Mouse (Mus musculus): ENCODE measurements at regions not wholly inside any gene's neighbourhood (a gene's known extent, or its start where the extent isn't known, plus 50 kb on each side); places are given as distances from the start of the nearest gene placed in this dataset.
A peak's percentile ranks its signal among the peaks of the same experiment; 100 is the strongest.

DNA sequence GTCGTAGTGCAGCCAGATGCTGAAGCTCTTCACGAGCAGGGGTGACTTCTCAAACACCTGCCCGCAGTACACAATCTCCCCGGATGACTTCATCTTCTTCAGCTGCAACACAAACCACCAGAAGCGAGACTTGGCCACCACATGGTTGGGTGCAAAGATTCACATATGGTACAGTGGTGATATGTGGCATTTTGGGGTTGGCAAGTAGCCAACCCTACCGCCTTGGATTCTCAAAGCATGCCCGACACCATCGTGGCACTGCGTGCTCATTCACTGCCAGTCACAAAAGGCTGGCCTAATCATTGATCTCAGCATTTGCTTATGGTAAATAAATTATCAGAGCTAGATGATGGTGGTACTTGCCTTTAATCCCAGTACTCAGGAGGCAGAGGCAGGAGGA, 173.4 kb downstream of the Zfp36l1 start:
- DNase-seq = no peak

DNA sequence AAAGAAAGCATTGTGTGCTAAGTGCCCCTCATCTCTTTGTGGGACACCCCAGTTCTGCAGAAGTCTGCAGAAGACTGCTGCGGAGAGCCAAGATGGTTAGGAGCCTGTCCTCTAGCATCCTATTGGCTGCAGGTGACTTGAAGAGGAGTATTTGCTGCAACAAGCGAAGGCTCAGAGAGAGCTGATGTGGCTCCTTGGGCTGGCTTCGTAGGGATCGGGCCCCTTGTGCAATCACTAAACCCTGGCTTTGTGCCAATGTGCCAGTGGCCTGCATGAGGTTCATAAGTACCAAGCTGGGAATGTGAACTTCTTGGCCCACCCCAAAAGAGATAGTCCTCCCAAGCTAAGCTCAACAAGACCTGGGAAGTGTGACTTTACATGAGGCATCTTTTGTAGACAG, 174.9 kb downstream of the Zfp36l1 start:
- DNase-seq = no peak

DNA sequence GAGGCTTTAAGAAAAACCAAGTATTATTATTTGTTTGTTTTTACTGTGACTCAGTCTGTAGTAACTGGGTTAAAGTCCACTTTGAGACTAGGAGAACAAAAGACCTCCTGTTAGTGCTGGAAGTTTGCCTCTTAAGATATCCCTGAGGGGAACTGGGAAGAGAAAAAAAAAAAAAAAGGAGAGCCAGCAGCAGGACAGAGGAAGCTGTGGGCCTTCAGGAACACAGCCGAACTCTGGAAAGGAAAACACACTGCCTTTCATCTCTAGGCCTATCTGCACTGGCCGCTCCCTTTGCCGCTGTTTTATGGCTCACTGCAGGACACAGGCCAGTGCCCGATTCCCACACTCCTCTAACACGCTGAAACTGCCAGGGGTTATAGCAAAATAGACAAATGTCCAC, 176.1 kb downstream of the Zfp36l1 start:
- no peak for DNase-seq

DNA sequence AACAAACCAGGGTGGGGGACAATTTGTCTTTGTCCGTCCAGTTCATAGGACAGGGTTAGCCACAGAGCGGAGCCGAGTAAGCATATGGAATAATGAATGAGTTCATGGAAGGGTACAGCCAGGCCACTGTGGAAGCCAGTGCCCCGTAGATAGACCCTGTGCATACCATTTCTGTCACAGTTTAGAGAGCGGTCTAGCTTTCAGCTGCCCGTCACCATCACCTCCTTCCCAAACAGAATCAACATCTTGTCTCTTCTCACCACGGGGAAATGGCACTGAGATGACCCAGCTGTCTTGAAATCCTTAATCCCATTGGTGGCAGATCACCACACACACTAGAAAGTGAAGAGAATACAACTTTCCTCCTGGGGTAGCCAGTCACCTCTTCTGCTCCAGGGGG, 178.7 kb downstream of the Zfp36l1 start:
- DNase-seq = no peak

DNA sequence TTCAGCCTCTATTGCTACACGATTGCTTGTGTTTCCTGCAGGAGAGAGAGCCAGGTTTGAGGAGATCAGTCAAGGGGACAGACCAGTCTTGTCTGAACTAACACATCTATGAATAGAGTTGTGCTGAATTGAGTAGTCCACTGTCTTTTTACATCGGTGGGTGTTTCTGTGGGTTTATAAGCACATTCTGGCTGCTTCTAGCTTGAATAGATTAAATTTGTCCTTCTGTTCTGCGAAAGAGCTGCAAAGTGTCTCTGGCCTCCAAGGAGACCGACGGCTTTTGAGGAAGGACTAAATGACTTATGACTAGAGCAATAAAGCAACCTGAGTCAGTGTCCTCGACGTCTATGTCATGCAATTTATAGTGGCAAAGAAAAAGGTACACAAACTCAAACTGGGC, 179.9 kb downstream of the Zfp36l1 start:
- no peak for DNase-seq

DNA sequence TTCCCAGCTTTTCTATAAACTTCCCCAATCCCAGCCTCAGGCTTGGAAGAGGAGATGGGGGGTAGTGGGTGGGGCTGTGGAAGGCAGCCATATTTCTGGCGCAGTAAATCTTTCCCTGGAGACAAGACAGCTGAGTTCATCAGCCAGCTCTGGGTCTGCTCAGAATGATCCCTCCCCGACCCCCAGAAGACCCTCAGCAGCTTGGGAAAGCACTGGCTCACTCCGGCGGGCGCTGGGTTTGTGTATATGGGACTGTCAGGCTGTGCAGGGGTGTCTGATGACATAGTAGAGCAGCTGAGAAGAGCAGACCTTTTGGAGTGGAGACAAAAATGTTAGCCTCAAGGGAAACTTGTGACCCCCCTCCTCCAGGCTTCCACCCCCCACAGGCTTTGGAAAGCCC, 181.4 kb downstream of the Zfp36l1 start:
- DNase-seq = no peak

DNA sequence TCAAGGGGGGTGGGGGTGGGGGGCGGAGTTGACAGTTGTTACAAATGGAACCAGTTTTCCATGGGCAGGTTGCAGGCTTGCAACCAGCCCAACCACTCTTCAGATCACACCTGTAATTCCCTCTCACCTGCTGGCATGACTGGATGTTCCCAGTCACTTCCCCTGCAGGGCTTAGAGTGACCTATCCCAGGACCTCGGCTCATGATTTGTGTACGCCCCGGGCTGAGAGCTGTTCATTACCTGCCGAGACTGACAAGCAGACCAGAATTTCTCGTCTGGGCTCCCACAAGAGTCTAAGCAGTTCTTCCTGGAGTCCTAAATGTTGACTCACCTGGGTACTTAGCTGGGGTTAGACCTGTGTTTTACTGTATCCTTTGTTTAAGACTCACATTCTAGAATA, 183.0 kb downstream of the Zfp36l1 start:
- DNase-seq = no peak

DNA sequence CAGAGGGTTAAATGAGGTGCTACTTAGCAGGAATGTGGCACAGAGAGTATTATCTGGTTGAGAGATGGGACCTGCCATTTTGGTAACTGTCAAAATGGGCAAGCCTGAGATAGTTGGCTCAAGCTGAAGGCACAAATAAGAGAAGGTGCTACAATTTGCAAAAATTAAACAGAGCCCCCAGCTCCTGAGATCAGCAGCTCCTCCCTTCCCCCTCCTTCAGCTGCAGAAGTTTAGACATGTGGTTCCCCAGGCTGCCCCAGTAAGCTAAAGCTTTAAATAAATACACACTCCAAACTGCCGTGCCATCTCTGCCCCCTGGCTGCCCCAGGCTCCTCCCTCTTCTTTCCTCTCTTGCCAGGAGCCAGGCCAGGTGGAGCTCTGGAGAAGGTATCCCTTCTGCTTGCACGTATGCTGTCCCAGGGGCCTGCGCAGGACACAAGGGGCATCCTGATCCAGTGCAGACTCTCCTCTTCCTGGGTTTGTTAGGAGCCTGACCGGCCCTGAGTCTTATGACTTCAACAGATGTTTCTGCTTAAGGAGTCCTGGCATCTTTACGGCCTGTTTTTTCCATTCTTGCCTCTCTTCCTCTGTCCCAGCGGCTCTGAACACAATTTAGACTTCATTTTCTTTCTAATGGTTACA, 184.0 kb downstream of the Zfp36l1 start:
- no peak for DNase-seq

DNA sequence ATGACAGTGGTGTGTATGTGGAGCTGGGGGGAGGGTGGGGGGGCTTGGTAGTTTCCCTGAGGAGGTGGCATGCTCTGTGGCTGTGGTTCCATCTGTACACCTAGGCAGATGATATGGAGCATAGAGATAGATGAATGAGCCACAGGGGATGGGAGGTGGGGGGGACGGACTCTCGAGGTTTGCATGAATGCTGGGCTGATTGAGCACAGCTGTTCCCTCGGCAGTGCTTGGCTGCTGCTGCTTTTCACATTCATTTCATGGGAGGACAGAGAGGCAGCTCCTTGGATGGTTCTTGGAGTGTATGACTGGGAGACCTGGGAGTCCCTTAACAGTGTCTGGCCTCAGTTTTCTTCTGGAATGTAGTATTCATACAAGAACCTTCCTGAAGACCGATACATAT, 184.5 kb downstream of the Zfp36l1 start:
- DNase-seq = peak in 1 of 2 experiments; percentile 39

DNA sequence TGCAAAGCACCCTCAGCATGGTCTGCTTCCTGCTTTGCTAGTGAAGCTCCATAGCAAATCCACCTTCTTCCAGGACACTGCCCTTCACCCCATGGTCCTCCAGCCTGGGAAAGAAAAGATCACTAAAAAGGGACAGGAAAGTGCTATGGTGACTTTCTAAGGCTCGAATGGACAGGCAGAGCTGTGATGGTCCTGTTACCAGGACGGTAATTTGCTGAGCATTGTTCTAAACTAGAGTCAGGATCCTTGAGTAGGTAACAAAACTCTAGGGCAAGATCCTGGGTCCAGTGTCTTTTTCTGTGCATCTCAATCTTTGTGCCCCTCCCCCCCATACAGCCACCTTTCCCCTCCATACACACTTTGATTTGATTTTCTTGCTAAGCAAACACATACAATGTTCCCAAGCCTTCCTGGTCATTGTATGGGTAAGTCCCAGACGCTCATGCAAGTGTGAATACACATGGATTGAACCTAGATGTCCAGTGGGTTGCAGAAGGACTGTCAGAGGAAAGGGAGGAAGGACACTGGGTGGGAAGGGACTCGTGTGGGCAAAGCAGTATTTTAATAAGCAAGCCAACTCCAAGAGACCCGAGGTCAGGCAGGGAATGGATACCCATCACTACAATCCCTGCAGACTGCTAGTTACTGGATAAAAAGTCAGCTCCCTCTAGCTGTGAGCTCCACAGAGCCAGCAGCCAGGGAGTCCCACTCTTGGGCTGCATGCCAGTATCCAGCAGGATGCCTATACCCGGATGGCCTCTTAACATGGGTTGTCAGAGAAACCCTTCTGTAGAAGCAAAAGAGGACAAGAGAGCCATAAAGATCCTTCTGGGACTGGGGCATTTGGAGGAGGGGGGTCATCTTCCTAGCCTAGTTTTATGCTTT, 186.9 kb downstream of the Zfp36l1 start:
- DNase-seq = peak; percentile 56 to 68

DNA sequence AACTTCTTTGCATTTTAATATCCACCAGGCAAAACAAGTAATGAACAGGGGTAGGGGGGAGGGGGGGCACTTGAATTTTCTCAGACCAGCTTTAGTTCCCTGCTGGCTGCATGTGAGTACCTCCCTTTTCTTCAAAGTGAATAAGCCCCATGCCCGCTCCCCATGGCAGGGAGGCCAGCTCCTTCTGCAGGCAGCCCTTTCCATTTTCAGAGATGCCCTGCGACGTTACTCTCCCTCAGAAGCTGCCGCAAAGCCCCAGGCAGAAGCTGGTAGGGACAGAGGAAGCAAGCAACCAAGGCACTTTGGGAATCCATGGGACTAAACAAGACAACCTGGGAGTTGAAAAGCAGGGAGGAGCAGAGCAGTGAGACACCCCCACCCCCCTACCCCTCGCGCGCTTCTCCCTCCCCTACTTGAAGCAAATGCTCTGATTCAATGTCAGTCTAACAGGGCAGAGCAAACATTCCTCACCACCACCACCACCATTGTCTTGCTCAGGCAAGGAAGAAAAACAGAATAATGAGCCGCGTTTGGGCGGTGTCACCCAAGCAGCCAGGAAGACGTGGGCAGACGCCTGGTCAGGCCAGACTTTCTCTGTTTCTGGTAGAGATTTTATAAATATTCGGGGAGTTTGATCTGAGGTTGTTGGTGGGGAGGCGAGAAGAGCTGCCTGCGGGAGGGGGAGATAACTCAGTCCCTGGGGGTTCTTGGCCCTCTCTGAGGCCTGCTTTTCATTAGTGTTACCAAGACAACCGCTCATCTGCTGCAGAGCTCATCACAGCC, 187.7 kb downstream of the Zfp36l1 start:
- peak; percentile 32 to 50 for DNase-seq

DNA sequence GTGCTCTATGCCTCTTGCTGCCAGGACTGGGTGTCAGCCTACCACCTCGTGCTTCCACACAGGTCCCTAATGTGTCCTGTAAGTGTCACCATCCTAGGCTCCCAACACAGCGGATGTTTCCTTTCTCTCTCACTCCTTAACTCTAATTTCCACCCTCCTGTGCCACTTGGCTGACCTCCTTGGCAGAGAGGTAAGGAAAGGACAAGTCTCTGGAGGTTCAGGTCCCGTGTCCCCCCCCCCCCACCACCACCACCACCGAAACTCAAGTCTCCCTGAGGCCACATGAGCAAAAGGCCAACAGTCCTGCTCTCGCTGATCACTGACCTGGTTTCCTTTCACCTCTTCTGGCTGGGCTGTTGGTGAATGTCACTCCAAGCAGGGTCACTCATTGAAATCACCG, 189.0 kb downstream of the Zfp36l1 start:
- DNase-seq = no peak

DNA sequence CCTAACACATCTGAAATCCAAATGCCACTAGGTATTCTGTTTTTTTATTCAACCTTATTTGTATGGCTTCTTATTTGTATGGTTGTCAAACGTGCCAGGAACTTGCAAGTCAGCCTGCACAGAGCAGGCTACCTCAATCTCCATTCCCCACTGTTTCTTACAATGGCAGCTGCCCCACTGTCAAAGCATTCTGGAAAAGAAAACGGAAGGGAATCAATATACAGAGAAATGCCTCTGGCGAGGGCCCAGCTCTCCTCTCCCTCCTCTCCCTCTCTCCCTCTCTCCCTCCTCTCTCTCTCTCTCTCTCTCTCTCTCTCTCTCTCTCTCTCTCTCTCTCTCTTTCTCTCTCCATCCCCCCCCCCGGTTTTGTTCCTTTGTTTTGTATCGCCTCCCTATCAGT, 191.0 kb downstream of the Zfp36l1 start:
- DNase-seq = no peak

DNA sequence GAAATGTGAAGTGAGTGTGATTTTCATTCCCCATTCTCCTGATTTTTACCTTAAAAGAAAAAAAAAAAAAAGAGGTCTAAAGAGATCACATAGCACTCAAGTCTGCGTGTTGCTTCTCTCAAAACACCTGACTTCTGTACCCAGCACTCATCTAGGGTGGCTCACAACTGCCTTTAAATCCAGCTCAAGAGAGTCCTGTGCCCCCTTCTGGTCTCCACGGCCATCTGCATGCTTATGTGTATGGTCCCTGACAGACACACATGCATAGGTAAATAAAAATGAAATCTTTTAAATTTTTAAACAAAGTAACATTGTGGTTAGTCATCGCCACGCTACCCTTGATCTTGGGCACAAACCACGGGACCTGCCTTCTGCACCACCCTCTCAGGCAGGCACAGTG, 193.8 kb downstream of the Zfp36l1 start:
- DNase-seq = no peak

DNA sequence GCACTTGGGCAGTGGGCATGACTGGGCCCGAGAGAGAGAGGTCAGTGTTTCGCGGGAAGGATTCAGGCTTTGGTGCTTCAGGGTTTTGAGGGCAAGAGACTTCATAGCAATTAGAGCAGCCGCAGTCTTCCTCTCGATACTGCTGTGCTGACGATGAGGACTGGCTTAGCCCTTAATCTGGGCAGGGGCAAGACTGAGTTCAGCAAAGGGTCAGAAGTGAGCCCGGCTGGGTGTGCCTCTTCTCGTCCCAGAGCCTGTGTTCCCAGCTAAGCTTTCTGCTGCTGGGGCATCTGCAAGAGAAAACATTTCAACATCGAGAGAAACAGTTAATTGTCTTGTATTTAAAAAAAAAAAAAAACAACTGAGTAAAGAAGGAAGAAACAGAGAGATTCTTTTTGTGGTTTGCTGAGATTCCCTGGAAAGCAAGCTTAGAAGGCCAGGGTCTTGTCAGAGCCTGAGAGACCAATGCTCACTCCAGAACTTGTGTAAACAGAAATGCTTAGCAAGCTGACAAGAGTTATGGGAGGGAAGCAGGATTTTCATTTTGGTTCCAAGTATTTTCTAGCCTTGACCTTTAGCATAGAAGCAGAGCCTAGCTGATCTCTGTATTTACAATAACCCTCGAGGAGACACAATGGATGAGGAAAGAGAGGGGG, 195.1 kb downstream of the Zfp36l1 start:
- no peak for DNase-seq

DNA sequence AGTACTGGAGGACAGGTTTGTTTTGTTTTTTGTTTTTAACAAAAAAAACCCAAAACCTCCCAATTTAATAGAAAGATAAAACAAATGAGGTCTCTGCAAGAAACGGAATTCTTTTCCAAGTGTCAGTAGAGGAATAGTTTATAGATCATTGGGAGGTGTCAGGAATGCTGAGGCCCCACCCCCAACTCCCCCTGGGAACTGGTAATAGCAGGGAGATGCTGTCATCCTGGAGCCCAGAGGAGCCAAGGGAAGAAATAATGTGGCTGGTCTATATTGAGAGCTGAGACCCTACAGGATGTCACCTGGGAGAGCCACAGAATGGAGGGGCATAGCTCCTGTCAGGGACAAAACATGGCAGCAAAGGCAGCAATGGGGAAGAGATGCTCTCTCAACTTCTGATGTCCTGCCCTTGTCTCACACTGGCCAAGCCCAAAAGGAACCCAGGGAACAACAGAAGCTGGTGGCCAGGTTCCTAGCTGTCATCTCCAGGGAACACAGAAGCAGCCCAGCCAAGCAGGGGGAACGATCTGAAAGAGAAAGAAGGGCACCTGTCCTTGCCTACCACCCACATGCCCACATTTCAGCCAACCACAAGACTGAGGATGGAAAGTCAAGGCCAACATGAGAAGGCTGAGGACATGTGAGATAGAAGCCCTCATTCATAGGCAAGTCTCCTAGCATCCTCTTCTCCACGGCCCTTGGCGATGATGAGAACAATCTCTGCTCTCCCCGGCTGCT, 195.7 kb downstream of the Zfp36l1 start:
- DNase-seq = no peak

DNA sequence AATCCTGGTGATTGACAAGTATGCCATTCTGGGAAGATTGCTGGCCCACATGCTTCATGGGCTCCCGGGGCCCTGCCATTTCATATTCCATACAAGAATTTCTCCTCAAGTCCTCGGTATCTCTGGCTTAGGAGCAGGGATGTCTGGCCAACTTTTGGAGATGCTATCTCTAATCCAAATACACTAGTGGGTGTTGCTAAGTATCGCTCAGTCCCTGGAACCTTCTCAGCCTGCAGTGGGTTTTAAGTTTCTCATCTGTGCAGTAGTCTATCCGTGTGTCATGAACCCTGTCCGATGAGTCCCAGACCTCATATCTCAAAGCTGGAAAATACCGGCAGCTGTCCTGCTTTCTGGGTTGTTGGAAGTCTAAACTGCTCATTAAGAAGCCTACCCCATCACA, 198.9 kb downstream of the Zfp36l1 start:
- no peak for DNase-seq

DNA sequence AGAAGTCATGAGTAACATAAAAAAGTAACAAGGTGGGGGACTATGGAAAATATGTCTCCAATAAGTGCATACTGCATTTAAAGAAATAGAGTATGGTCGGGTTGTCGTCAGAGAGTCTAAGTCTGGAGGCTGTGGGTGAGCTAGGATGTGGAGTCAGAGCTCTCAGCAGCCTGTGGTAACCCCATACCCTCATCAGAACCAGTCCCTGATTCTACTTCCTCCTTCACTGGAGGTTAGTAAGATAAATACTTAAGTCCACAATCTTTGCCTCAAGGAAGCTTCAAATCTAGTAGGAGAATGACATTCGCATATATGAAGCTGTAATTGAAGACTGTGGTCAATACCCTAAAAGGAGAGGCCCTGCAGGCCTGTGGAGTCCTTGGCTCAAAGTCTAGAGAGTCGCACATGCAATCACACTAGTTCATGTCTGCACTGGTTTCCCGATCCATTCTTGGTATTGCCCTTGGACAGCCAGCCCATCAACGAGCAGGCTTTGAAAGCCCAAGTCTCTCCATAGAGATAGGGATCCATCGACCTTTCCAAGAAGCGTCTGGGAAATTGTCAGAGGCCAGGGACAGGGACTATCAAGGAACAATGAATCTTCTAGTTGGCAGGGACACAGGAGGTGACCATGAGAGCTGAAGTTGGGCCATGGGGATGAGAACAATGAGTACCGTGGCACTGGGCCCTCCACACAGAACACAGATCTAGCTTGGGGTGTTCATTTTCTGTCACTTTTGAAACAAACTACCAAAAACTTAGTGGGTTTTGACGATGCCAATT, 200.3 kb downstream of the Zfp36l1 start:
- no peak for DNase-seq

DNA sequence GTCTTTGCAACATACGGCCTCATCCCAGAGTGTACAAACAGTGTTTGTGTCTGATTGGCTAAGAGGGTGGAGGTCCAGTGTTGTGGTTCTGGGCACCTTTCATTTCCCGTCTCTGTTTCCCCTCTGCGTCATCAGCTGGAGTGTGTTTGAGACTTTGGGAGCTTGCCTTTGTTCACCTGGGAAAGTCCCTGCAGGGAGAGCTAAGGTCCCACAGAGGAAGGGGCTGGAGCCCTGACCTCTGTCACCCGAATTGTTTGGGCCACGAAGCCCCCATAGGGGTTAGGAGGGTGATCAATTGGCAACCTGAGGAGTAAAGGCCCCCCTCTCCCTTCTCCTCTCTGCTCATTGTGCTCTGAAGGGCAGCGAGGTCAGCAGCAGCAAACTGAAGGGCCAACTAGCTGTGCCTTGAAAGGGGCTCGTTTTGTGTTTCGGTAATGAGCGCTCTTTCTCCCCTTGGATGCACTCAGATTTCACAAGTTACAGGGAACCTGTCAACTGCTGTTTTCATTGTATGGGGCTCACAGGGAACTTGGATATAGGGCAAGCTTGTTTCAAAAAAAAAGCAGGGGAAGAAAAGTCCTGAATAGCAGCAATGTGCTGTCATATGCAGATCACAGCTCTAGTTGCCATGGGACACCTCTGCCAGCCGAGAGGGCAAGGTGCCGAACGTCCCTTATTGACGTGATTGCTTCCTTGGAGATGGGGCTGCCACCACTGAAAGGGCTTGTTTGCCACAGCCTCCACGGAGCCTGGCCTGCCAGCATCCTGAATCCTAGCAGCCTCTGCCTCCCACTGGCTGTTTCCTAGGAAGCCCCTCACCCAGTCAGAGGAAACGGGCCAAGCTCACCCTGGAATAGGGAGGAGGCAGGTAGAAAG, 201.7 kb downstream of the Zfp36l1 start:
- DNase-seq = peak; percentile 64 to 71

DNA sequence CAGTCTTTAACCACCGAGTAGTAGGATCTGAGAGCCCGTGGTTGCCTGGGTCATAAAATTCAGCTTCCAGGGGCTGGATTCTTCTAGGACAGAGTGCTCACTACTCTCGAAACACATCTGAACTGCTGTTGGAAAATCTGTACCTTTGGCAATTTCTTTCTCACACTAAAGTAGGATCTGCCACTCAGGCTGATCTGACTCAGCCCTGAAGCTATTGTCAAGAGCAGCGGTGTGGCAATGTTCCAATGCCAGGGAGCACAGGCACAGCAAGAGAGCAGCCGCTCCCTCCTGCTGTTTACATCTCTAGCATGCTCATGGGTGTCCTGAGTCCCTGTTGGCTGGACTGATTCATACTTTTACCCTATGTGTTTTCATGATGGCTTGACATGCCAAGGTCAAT, 205.2 kb downstream of the Zfp36l1 start:
- peak in 1 of 2 experiments; percentile 22 for DNase-seq
